Mouse (Mus musculus): ENCODE measurements around the gene Ltbp1. TPM values are rescaled to one million over a fixed set of nuclear protein-coding genes. Genes with fewer than 3 reads are reported as not detected.

Gene Ltbp1
- total RNA-seq, 2 experiments from 2014 or later = not detected

GRCm38 (mm10) chr17:75000066-75000465, 5.3 kb upstream of the Ltbp1 start:
- no peak for ATAC-seq (replicated peaks; ENCODE audit: poor library complexity, severe bottlenecking)

GRCm38 (mm10) chr17:75004820-75005219, 548 bp upstream of the Ltbp1 start:
- ATAC-seq (replicated peaks; ENCODE audit: poor library complexity, severe bottlenecking) = peak; percentile 85

DNA sequence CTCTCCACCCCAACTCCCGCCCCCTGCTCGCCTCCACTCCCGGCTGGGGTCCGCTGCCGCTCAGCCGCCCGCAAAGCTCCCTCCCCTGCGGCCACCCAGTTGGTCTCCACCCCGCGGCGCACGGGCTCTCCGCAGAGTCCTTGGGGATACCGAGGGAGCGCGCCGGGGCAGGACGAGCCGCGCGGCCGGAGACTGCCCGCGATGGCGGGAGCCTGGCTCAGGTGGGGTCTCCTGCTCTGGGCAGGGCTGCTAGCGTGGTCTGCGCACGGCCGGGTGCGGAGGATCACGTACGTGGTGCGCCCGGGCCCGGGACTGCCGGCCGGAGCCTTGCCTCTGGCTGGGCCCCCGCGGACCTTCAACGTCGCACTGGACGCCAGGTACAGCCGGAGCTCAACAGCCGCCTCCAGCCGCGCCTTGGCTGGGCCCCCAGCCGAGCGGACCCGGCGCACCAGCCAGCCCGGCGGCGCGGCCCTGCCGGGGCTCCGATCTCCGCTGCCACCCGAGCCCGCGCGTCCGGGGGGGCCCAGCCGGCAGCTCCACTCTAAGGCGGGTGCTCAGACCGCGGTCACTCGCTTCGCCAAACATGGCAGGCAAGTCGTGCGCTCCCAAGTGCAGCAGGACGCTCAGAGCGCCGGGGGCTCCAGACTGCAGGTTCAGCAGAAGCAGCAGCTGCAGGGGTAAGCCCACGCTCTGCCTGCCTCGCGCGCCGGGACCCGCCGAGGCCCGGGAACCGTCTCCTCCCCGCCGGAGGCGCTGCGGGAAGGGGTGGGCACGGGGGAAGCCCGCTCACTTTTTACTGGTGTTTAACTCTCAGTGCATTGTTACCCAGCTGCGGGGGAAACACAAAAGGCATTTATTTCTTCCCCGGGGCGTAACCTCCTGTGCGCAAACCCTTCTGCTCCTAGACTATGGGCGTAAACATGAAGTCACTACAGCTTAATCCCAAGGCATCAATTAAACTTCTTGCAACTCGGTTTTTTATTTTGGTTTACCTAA, 615 bp downstream of the Ltbp1 start:
- ATAC-seq (replicated peaks; ENCODE audit: poor library complexity, severe bottlenecking) = peak; percentile 36

DNA sequence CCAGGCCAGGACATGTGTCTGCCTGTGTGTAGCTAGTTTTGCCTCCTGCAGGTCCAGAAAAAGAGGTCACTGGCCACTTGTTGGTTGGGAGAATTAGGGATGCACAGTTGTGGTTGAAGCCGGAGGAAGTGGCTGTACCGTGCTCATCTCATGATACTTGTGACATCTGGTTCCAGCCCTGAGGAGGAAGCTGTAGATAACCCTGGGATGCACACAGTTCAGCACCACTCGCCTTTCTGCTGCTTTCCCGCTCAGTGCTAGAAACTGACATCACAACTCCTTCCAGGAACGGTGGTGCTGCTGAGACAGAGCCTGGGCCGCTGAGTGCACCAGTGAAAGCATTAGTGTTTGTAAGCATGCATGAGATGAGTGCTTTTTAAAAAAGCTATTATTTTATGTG, 5.6 kb downstream of the Ltbp1 start:
- ATAC-seq (replicated peaks; ENCODE audit: poor library complexity, severe bottlenecking) = peak; percentile 28; the same call in 1 of the 2 replicates

DNA sequence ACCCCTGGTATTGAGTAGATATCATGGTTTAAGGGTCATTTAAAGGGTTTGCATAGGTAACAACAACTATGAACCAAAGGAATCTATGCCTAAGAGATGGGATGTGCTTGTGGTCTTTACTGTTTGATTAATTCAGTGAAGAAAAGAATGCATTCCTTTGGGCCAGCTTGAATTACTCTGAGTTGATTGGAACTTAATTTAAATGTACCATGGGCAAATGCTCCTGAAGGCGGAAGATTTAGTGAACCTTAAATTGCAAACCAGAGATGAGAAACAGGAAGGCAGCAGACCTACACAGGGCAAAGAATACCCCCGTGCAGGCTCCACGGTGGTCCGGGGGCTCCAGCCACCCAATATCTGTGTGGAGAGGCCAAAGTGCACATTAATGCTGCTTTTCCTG, 7.8 kb downstream of the Ltbp1 start:
- ATAC-seq (replicated peaks; ENCODE audit: poor library complexity, severe bottlenecking) = no peak

DNA sequence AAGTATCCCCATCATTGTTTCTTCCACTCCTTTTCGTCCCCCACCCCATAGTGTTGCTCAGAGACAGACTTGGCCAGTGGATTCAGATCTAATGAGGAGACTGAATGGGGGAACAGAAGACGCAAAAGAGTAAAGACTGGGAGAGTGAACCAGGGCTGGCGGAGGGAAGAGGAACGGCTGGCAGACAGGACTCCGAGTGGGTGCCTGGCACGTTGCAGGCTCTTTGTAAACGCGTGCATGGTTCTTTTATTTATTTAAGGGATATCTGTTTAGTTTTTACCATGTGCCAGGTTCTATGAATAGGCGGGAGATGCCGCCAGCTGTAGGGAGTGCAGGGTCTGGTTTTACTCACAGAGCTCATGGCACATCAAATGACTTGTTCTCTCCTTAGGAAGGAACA, 8.5 kb downstream of the Ltbp1 start:
- no peak for ATAC-seq (replicated peaks; ENCODE audit: poor library complexity, severe bottlenecking)

- ATAC-seq (replicated peaks; ENCODE audit: poor library complexity, severe bottlenecking) = no peak
Measured at GRCm38 (mm10) chr17:75014601-75015356, 9.4 kb downstream of the Ltbp1 start.

DNA sequence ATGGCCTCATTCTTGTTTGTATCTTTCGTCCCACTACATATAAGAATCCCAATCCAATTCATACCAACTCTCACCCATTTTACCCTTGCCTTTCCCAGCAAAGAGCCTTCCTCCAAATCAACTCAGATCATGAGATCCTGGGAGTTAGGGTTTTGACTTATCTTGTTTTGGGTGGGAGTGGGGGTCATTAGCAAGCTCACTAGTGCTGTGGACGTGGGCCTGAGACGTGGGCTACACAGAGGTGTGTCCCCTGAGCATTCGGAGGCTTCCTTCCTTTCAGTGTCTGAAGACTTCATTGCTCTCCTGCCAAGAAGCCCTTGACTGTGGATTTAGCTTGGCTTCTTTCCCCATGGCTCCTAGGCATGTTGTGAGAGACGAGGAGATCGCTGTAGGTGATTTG, 10.2 kb downstream of the Ltbp1 start:
- no peak for ATAC-seq (replicated peaks; ENCODE audit: poor library complexity, severe bottlenecking)

- ATAC-seq (replicated peaks; ENCODE audit: poor library complexity, severe bottlenecking) = peak; percentile 62; the same call in 1 of the 2 replicates
Measured at GRCm38 (mm10) chr17:75017423-75017822, 12.1 kb downstream of the Ltbp1 start.

GRCm38 (mm10) chr17:75018142-75018541, 12.8 kb downstream of the Ltbp1 start:
- ATAC-seq (replicated peaks; ENCODE audit: poor library complexity, severe bottlenecking) = no peak

- no peak for ATAC-seq (replicated peaks; ENCODE audit: poor library complexity, severe bottlenecking)
Measured at GRCm38 (mm10) chr17:75020026-75020425, 14.7 kb downstream of the Ltbp1 start.

DNA sequence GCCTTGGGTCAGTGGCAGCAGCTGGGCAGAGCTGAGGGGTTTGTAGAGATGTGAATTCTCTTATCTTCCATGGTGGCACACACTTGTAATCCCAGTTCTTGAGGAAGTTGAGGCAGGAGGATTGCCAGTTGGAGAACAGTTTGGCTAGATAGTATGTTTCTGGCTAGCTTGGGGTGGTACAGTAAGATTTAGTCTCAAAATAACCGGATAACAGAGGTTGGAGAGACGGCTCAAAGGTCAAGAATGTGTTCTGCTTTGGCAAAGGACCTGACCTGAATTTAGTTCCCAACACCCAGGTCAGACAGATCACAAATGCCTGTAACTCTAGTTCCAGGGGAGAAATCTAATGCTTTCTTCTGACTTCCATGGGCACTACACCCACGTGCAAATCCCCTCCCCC, 15.3 kb downstream of the Ltbp1 start:
- no peak for ATAC-seq (replicated peaks; ENCODE audit: poor library complexity, severe bottlenecking)

GRCm38 (mm10) chr17:75027358-75028131, 22.2 kb downstream of the Ltbp1 start:
- ATAC-seq (replicated peaks; ENCODE audit: poor library complexity, severe bottlenecking) = no peak

DNA sequence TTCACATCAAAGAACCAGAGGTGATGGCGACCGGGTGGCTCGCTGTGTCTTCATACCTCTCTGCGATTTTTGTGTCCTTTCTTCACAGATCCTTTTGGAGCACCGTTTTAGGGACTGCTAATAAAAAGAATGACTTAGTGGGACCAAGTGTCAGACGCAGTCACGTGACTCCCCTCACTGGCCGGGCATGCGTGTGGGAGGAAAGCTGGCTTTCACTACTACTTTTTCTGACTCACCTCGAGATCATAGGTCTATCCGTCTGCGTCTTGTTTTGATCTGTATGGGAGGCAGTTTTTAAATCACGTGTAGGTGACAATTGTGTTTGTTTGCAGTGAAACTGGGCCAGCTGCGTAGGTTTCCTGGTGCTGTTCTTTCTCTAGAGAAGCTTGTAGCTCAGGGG, 28.0 kb downstream of the Ltbp1 start:
- no peak for ATAC-seq (replicated peaks; ENCODE audit: poor library complexity, severe bottlenecking)

DNA sequence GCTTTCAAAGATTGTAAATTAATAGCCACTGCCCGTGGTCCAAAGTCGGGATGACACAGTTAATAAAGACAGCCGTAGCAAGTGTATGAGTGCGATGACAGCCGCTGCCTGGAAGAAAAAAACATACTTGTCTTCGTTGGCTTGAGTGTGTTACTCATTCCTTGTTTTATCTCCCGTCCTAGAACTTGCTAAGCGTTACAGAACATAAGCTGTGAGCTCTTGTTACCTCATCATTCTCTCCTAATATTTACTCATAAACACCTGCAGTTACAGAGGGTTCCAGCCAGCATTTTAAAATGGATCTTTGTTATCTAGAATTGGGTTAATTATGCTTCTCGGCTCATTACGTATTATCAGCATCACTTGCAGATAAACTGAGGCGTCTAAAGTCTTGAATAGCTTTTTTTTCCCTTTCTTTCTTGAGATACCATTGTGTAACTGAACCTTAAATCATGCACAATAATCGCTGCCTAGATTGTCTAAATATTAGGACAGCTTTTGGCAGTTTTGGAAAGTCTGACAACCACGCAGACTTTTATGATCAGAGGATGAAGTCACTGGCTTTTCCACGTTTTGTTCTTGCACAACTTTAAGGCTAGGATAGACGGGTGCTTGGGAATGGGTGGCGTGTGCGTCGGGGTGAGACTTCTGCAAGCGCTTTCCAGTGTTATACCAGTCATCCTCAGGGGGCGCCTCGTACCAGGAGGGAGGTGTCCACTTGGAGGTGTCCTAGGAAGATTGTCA, 28.7 kb downstream of the Ltbp1 start:
- ATAC-seq (replicated peaks; ENCODE audit: poor library complexity, severe bottlenecking) = no peak

GRCm38 (mm10) chr17:75036881-75037280, 31.5 kb downstream of the Ltbp1 start:
- ATAC-seq (replicated peaks; ENCODE audit: poor library complexity, severe bottlenecking) = no peak

GRCm38 (mm10) chr17:75039017-75039416, 33.6 kb downstream of the Ltbp1 start:
- no peak for ATAC-seq (replicated peaks; ENCODE audit: poor library complexity, severe bottlenecking)

GRCm38 (mm10) chr17:75049366-75049969, 44.1 kb downstream of the Ltbp1 start:
- ATAC-seq (replicated peaks; ENCODE audit: poor library complexity, severe bottlenecking) = no peak

GRCm38 (mm10) chr17:75051440-75051925, 46.1 kb downstream of the Ltbp1 start:
- ATAC-seq (replicated peaks; ENCODE audit: poor library complexity, severe bottlenecking) = no peak
